Mouse (Mus musculus): Measurements from ENCODE around the gene Sesn1. TPM values are rescaled to one million over a fixed set of nuclear protein-coding genes. Genes with fewer than 3 reads are reported as not detected.

Sesn1 gene
- polyA plus RNA-seq, 1 experiment from 2014 or later: 29.2 TPM

GRCm38 (mm10) chr10:41826526-41827116 is 16.9 kb downstream of the Sesn1 start:
- H3K9me3 ChIP-seq (ENCODE audit: control insufficient read depth, low read length): no peaks in the 10 kb centered on the region
- H3K9ac ChIP-seq (ENCODE audit: low read length): no peak overlapping the region
- H3K4me2 ChIP-seq (ENCODE audit: low read depth, low read length): no peak overlapping the region
- no peaks in the 10 kb centered on the region for H3K27me3 ChIP-seq (ENCODE audit: control insufficient read depth, insufficient read depth, low read depth, low read length)
- no peak overlapping the region for H3K27ac ChIP-seq (ENCODE audit: low read length)
- no peaks in the 10 kb centered on the region for H3K4me1 ChIP-seq (replicated peaks; ENCODE audit: control insufficient read depth, insufficient read depth, low read length)
- H3K4me3 ChIP-seq (ENCODE audit: low read length): no peak overlapping the region
- 73% methylated on average over 6 of the region's 6 CpGs for WGBS
- no peak for ATAC-seq (ENCODE audit: low read depth)
- H3K36me3 ChIP-seq (ENCODE audit: control insufficient read depth, insufficient read depth, low read length): no peaks in the 10 kb centered on the region

GRCm38 (mm10) chr10:41827784-41828183 is 18.0 kb downstream of the Sesn1 start:
- Histone ChIP-seq H3K27me3 (ENCODE audit: control insufficient read depth, insufficient read depth, low read depth, low read length) (no peaks in the 10 kb centered on the region), H3K36me3 (ENCODE audit: control insufficient read depth, insufficient read depth, low read length) (no peaks in the 10 kb centered on the region), H3K9me3 (ENCODE audit: control insufficient read depth, low read length) (no peaks in the 10 kb centered on the region), H3K4me2 (ENCODE audit: low read depth, low read length) (no peak overlapping the region), H3K4me3 (ENCODE audit: low read length) (no peak overlapping the region), H3K9ac (ENCODE audit: low read length) (no peak overlapping the region), H3K27ac (ENCODE audit: low read length) (no peak overlapping the region), H3K4me1 (replicated peaks; ENCODE audit: control insufficient read depth, insufficient read depth, low read length) (no peaks in the 10 kb centered on the region)
- WGBS: 87% methylated on average over 4 of the region's 4 CpGs
- no peak for ATAC-seq (ENCODE audit: low read depth)

- no peak for ATAC-seq (ENCODE audit: low read depth)
- Histone ChIP-seq H3K9me3 (ENCODE audit: control insufficient read depth, low read length) (no peaks in the 10 kb centered on the region), H3K27ac (ENCODE audit: low read length) (no peak overlapping the region), H3K36me3 (ENCODE audit: control insufficient read depth, insufficient read depth, low read length) (no peaks in the 10 kb centered on the region), H3K27me3 (ENCODE audit: control insufficient read depth, insufficient read depth, low read depth, low read length) (no peaks in the 10 kb centered on the region), H3K4me2 (ENCODE audit: low read depth, low read length) (no peak overlapping the region), H3K4me1 (replicated peaks; ENCODE audit: control insufficient read depth, insufficient read depth, low read length) (no peaks in the 10 kb centered on the region), H3K9ac (ENCODE audit: low read length) (no peak overlapping the region), H3K4me3 (ENCODE audit: low read length) (no peak overlapping the region)
- WGBS: 69% methylated on average over 5 of the region's 5 CpGs
Measured at GRCm38 (mm10) chr10:41829191-41829590, 19.5 kb downstream of the Sesn1 start.

GRCm38 (mm10) chr10:41829980-41830379 is 20.2 kb downstream of the Sesn1 start:
- H3K9ac ChIP-seq (ENCODE audit: low read length): no peak overlapping the region
- 87% methylated on average over 2 of the region's 2 CpGs for WGBS
- H3K27me3 ChIP-seq (ENCODE audit: control insufficient read depth, insufficient read depth, low read depth, low read length): no peaks in the 10 kb centered on the region
- no peak for ATAC-seq (ENCODE audit: low read depth)
- no peak overlapping the region for H3K27ac ChIP-seq (ENCODE audit: low read length)
- H3K36me3 ChIP-seq (ENCODE audit: control insufficient read depth, insufficient read depth, low read length): no peaks in the 10 kb centered on the region
- H3K4me1 ChIP-seq (replicated peaks; ENCODE audit: control insufficient read depth, insufficient read depth, low read length): no peaks in the 10 kb centered on the region
- no peak overlapping the region for H3K4me2 ChIP-seq (ENCODE audit: low read depth, low read length)
- no peak overlapping the region for H3K4me3 ChIP-seq (ENCODE audit: low read length)
- no peaks in the 10 kb centered on the region for H3K9me3 ChIP-seq (ENCODE audit: control insufficient read depth, low read length)

- WGBS: 59% methylated on average over 4 of the region's 4 CpGs
- Histone ChIP-seq H3K9me3 (ENCODE audit: control insufficient read depth, low read length) (no peaks in the 10 kb centered on the region), H3K4me2 (ENCODE audit: low read depth, low read length) (no peak overlapping the region), H3K36me3 (ENCODE audit: control insufficient read depth, insufficient read depth, low read length) (no peaks in the 10 kb centered on the region), H3K4me3 (ENCODE audit: low read length) (no peak overlapping the region), H3K27me3 (ENCODE audit: control insufficient read depth, insufficient read depth, low read depth, low read length) (no peaks in the 10 kb centered on the region), H3K27ac (ENCODE audit: low read length) (no peak overlapping the region), H3K9ac (ENCODE audit: low read length) (no peak overlapping the region), H3K4me1 (replicated peaks; ENCODE audit: control insufficient read depth, insufficient read depth, low read length) (no peaks in the 10 kb centered on the region)
- no peak for ATAC-seq (ENCODE audit: low read depth)
Measured at GRCm38 (mm10) chr10:41830445-41830844, 20.7 kb downstream of the Sesn1 start.

GRCm38 (mm10) chr10:41830851-41831522 is 21.3 kb downstream of the Sesn1 start:
- no peak for ATAC-seq (ENCODE audit: low read depth)
- H3K27ac ChIP-seq (ENCODE audit: low read length): no peak overlapping the region
- H3K4me3 ChIP-seq (ENCODE audit: low read length): no peak overlapping the region
- H3K36me3 ChIP-seq (ENCODE audit: control insufficient read depth, insufficient read depth, low read length): no peaks in the 10 kb centered on the region
- no peaks in the 10 kb centered on the region for H3K27me3 ChIP-seq (ENCODE audit: control insufficient read depth, insufficient read depth, low read depth, low read length)
- H3K9ac ChIP-seq (ENCODE audit: low read length): no peak overlapping the region
- 52% methylated on average over 9 of the region's 9 CpGs for WGBS
- H3K9me3 ChIP-seq (ENCODE audit: control insufficient read depth, low read length): no peaks in the 10 kb centered on the region
- H3K4me1 ChIP-seq (replicated peaks; ENCODE audit: control insufficient read depth, insufficient read depth, low read length): no peaks in the 10 kb centered on the region
- H3K4me2 ChIP-seq (ENCODE audit: low read depth, low read length): no peak overlapping the region

GRCm38 (mm10) chr10:41832191-41832590 is 22.5 kb downstream of the Sesn1 start:
- H3K4me1 ChIP-seq (replicated peaks; ENCODE audit: control insufficient read depth, insufficient read depth, low read length): no peaks in the 10 kb centered on the region
- 50% methylated on average over 6 of the region's 6 CpGs for WGBS
- H3K9ac ChIP-seq (ENCODE audit: low read length): no peak overlapping the region
- H3K27me3 ChIP-seq (ENCODE audit: control insufficient read depth, insufficient read depth, low read depth, low read length): no peaks in the 10 kb centered on the region
- H3K36me3 ChIP-seq (ENCODE audit: control insufficient read depth, insufficient read depth, low read length): no peaks in the 10 kb centered on the region
- H3K4me2 ChIP-seq (ENCODE audit: low read depth, low read length): no peak overlapping the region
- no peak overlapping the region for H3K4me3 ChIP-seq (ENCODE audit: low read length)
- H3K9me3 ChIP-seq (ENCODE audit: control insufficient read depth, low read length): no peaks in the 10 kb centered on the region
- no peak overlapping the region for H3K27ac ChIP-seq (ENCODE audit: low read length)
- ATAC-seq (ENCODE audit: low read depth): no peak

GRCm38 (mm10) chr10:41834131-41834530 is 24.4 kb downstream of the Sesn1 start:
- WGBS: 89% methylated on average over 2 of the region's 2 CpGs
- Histone ChIP-seq H3K4me3 (ENCODE audit: low read length) (no peak overlapping the region), H3K27me3 (ENCODE audit: control insufficient read depth, insufficient read depth, low read depth, low read length) (no peaks in the 10 kb centered on the region), H3K4me1 (replicated peaks; ENCODE audit: control insufficient read depth, insufficient read depth, low read length) (no peaks in the 10 kb centered on the region), H3K4me2 (ENCODE audit: low read depth, low read length) (no peak overlapping the region), H3K9ac (ENCODE audit: low read length) (no peak overlapping the region), H3K9me3 (ENCODE audit: control insufficient read depth, low read length) (no peaks in the 10 kb centered on the region), H3K27ac (ENCODE audit: low read length) (no peak overlapping the region), H3K36me3 (ENCODE audit: control insufficient read depth, insufficient read depth, low read length) (no peaks in the 10 kb centered on the region)
- ATAC-seq (ENCODE audit: low read depth): no peak

GRCm38 (mm10) chr10:41838911-41839310 is 29.2 kb downstream of the Sesn1 start:
- no peaks in the 10 kb centered on the region for H3K9me3 ChIP-seq (ENCODE audit: control insufficient read depth, low read length)

More at GRCm38 (mm10) chr10:41838911-41839310, 29.2 kb downstream of the Sesn1 start:
- ATAC-seq (ENCODE audit: low read depth): no peak
- Histone ChIP-seq H3K4me3 (ENCODE audit: low read length) (no peak overlapping the region), H3K4me1 (replicated peaks; ENCODE audit: control insufficient read depth, insufficient read depth, low read length) (no peaks in the 10 kb centered on the region), H3K27ac (ENCODE audit: low read length) (no peak overlapping the region), H3K9ac (ENCODE audit: low read length) (no peak overlapping the region), H3K4me2 (ENCODE audit: low read depth, low read length) (no peak overlapping the region), H3K27me3 (ENCODE audit: control insufficient read depth, insufficient read depth, low read depth, low read length) (no peaks in the 10 kb centered on the region), H3K36me3 (ENCODE audit: control insufficient read depth, insufficient read depth, low read length) (no peaks in the 10 kb centered on the region)
- WGBS: 74% methylated on average over 4 of the region's 4 CpGs

Data from lung, embryonic 16.5 days (tissue).